Mouse (Mus musculus): ENCODE results near the gene Nptxr.
A peak's percentile ranks its signal among the peaks of the same experiment; 100 is the strongest.

Nptxr gene

GRCm38 (mm10) chr15:79752742-79753419 is 51.7 kb downstream of the Nptxr start:
- peak; percentile 69 for DNase-seq (ENCODE audit: low spot score)

DNA sequence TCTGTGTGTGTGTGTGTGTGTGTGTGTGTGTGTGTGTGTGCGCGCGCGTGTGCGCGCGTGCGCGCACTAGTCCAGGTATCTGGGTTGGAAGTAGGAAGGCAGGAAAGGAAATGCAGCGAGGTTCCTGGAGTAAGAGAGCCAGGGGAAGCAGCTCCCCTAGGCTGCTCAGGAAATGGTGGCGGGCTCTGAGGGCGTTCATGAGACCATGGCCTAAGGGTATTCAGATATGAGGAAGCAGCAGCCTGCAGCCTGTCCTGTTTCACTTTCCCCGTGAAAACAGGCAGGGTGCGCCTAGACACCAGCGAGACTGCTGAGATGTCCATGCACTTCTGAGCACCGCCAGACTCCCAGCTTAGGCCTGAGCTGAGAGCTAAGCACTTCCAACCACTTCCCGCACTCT is 52.8 kb downstream of the Nptxr start:
- no peak for DNase-seq (ENCODE audit: low spot score)

DNA sequence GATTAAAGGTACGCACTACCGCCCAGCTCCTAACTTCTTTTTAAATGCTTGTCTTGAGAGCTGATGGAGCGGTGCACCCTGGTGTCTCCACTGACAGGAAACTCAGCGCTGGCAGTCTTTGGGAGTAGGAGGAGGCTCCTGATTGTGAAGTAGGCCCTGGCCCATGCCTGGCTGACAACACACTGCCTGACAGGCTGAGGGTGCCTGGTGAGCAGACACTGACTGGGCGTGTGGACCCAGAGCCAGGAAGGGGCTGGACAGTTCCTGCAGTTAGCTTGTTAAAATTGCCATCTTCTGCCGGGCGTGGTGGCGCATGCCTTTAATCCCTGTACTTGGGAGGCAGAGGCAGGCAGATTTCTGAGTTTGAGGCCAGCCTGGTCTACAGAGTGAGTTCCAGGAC is 54.3 kb downstream of the Nptxr start:
- no peak for DNase-seq (ENCODE audit: low spot score)

- no peak for DNase-seq (ENCODE audit: low spot score)
Observed at GRCm38 (mm10) chr15:79749162-79749561, 55.4 kb downstream of the Nptxr start.

- DNase-seq (ENCODE audit: low spot score): no peak
Observed at GRCm38 (mm10) chr15:79747998-79748397, 56.6 kb downstream of the Nptxr start.

GRCm38 (mm10) chr15:79745883-79746282 is 58.7 kb downstream of the Nptxr start:
- no peak for DNase-seq (ENCODE audit: low spot score)

- DNase-seq (ENCODE audit: low spot score): no peak
Observed at GRCm38 (mm10) chr15:79745312-79745711, 59.3 kb downstream of the Nptxr start.

- DNase-seq (ENCODE audit: low spot score): no peak
Observed at GRCm38 (mm10) chr15:79744742-79745141, 59.8 kb downstream of the Nptxr start.

DNA sequence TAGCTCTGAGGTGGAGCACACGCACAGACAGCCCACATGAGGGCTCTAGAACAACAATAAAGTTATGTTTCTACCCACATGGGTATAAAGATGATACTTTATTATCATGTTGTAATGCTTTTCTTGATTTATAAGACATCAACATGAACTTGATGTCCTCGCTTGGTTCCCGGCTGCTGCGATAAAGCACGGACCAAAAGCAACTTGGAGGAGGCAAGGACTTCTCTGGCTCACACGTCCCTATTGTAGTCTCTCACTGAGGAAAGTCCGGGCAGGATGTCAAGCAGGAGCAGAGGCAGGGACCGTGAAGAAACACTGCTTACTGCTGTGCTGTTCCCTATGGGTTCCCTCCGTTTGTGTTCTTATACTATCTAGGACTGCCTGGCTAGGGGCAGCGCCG is 60.6 kb downstream of the Nptxr start:
- no peak for DNase-seq (ENCODE audit: low spot score)

DNA sequence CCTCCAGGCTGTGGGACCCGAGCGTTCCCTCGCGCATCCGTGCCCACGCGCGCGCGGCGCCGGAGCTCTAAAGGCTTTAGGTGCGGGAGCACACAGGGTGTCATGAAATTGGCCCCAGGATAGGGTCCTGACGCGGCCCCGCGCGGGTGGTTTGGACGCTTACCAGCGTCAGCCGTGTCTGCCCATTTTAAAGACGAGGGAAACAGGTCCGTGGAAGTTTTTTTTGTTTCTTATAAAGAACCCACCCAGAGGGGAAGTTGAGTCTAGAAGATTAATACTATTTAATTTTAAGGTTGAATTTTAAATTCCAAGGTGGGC is 61.9 kb downstream of the Nptxr start:
- DNase-seq (ENCODE audit: low spot score): no peak

GRCm38 (mm10) chr15:79741921-79742705 is 62.5 kb downstream of the Nptxr start, which contains the start of gene Sun2:
TSS of gene Sun2 (minus strand) at chr15:79742536.
- peak; percentile 86 for DNase-seq (ENCODE audit: low spot score)

GRCm38 (mm10) chr15:79741173-79741858 is 63.2 kb downstream of the Nptxr start:
- peak; percentile 78 for DNase-seq (ENCODE audit: low spot score)

- DNase-seq (ENCODE audit: low spot score): no peak
Observed at GRCm38 (mm10) chr15:79740739-79741138, 63.8 kb downstream of the Nptxr start.
